9 mouse cellular contexts compared by ENCODE assay signal in genomic region chrX:151173134-151173533, GRCm38 (mm10). TPM values are rescaled to one million over a fixed set of nuclear protein-coding genes. Genes with fewer than 3 reads are reported as not detected.
DNase-seq lines count a peak whose midpoint lies in the region; ATAC-seq and TF ChIP-seq lines count a peak whose summit lies in the region.
"Not testable (repeated sequence)": the region's sequence is repeated elsewhere in the genome, so short reads cannot be mapped to it uniquely, and the experiment has no call there.
"Had no signal": no experiment of that assay in that cellular context is flagged by ENCODE, and none has a peak within 500 bp of the region (broad histone marks: within the 10 kb centered on the region; RNA-seq: fewer than 3 reads in every experiment).

No protein-coding gene starts in this region.

- not testable (repeated sequence) for H3K4me2 ChIP-seq in liver, embryonic 14.5 days (ENCODE audit: low read depth)

- H3K9me3 ChIP-seq in ES-Bruce4 (replicated peaks; ENCODE audit: control insufficient read depth, insufficient read depth, low read length, poor library complexity, severe bottlenecking); liver, embryonic 14.5 days (ENCODE audit: control insufficient read depth, low read length): not testable (repeated sequence)

- TF ChIP-seq EP300 in ES-Bruce4 (IDR thresholded peaks at IDR 0.05; ENCODE audit: insufficient read depth, low read depth, low read length); liver, embryonic 14.5 days (IDR thresholded peaks at IDR 0.05; ENCODE audit: low read depth): not testable (repeated sequence)

- not testable (repeated sequence) for TF ChIP-seq POLR2A in ES-Bruce4 (IDR thresholded peaks at IDR 0.05; ENCODE audit: insufficient read depth, low read length)

- H3K27me3 ChIP-seq in ES-Bruce4 (ENCODE audit: control insufficient read depth, insufficient read depth, low read length, poor library complexity, severe bottlenecking); splenic B cell, adult 2 months (ENCODE audit: control insufficient read depth, insufficient read depth, low read length, poor library complexity, severe bottlenecking): not testable (repeated sequence)
- H3K27me3 ChIP-seq in liver, embryonic 14.5 days (ENCODE audit: control insufficient read depth, insufficient read depth, low read length), result peaks cover 15% of the 10 kb centered on the region

- DNase-seq in 416B (ENCODE audit: low read depth) (peak; percentile 2), R1 (ENCODE audit: low read depth, low spot score) (peak; percentile 54)
- peak; percentile 3 to 9 for DNase-seq in cerebellum, postnatal 10 days
- DNase-seq in induced T-regulatory cell, adult 2 months (ENCODE audit: low read depth), result peak; percentile 7
- DNase-seq in liver, embryonic 14.5 days (ENCODE audit: low read depth in 3 of 3, low spot score in 3 of 3), result not testable (repeated sequence)
- peak; percentile 1 for DNase-seq in splenic B cell, adult 2 months (ENCODE audit: low read depth, low spot score)
- DNase-seq in thymus, postnatal 4 days, result peak; percentile 26

- WGBS in liver, embryonic 14.5 days (ENCODE audit: insufficient replicate concordance), result 50% methylated on average over 3 of the region's 3 CpGs

- not testable (repeated sequence) for ATAC-seq in liver, embryonic 14.5 days (ENCODE audit: insufficient read depth)

- not testable (repeated sequence) for H3K4me1 ChIP-seq in ES-Bruce4 (ENCODE audit: control insufficient read depth, insufficient read depth, low read length); liver, embryonic 14.5 days (replicated peaks; ENCODE audit: control insufficient read depth in 2 of 2, insufficient read depth in 2 of 2, low read length in 1 of 2)

- not testable (repeated sequence) for H3K36me3 ChIP-seq in ES-Bruce4 (ENCODE audit: control insufficient read depth, insufficient read depth, low read length, poor library complexity, severe bottlenecking); liver, embryonic 14.5 days (replicated peaks; ENCODE audit: control insufficient read depth, insufficient read depth, low read depth); splenic B cell, adult 2 months (ENCODE audit: control insufficient read depth, insufficient read depth, low read length, poor library complexity, severe bottlenecking)

- H3K27ac ChIP-seq in ES-Bruce4 (ENCODE audit: insufficient read depth, low read length); liver, embryonic 14.5 days: not testable (repeated sequence)

- TF ChIP-seq CTCF in ES-Bruce4 (IDR thresholded peaks at IDR 0.05; ENCODE audit: low read depth, low read length), result peak; percentile 51
- peak; percentile 44 for TF ChIP-seq CTCF in liver, embryonic 14.5 days (IDR thresholded peaks at IDR 0.05; ENCODE audit: low read depth)

- H3K9ac ChIP-seq in ES-Bruce4 (ENCODE audit: low read depth, poor library complexity, severe bottlenecking); liver, embryonic 14.5 days (replicated peaks): not testable (repeated sequence)

- H3K4me3 ChIP-seq in ES-Bruce4 (ENCODE audit: low read depth, low read length); liver, embryonic 14.5 days (ENCODE audit: insufficient read depth in 1 of 2, low read depth in 2 of 2, low read length in 2 of 2): not testable (repeated sequence)

RNA-seq across cellular contexts. Expression of gene Wnk3, which starts 24.7 kb away (rescaled TPM):
- 26.0 and 28.4 TPM in 2 replicates for polyA plus RNA-seq in ES-Bruce4 (2011; ENCODE audit: insufficient read depth, insufficient read length, low read depth, missing spikeins)
- 0.04 TPM in 2 replicates for polyA plus RNA-seq in liver, embryonic 14.5 days (2012; rRNA removed)
- 0.03 and 0.10 TPM in 2 replicates for polyA plus RNA-seq in liver, embryonic 14.5 days (2014; fragmentation: Nextera tagmentation; extraction: Ambion mirVana)
- polyA plus RNA-seq: G1E had no signal

Comparison
In these comparisons a context has a peak if more than half of its experiments do, and no peak if none do; other contexts are left out.
1. RNA of gene Wnk3, which starts 24.7 kb away (polyA plus RNA-seq): 26.0 to 28.4 TPM in ES-Bruce4; 0.03 to 0.10 TPM in liver, embryonic 14.5 days; every median in the first group is over 10 times any median in the second.